Mouse (Mus musculus) liver, embryonic 15.5 days (tissue): ENCODE results near the gene Slc39a1. TPM values are rescaled to one million over a fixed set of nuclear protein-coding genes. Genes with fewer than 3 reads are reported as not detected.
A peak's percentile ranks its signal among the peaks of the same experiment; 100 is the strongest.

Experiments used
- ATAC-seq: fragments of 200-750 bp; cut with Nextera tagmentation; 2 replicates; pipeline ENCODE4 v1.8.0; 2017; ENCODE audit warnings: moderate number of reproducible peaks, mild to moderate bottlenecking, moderate library complexity; ENCODE audit not compliant: insufficient read depth
- H3K27ac ChIP-seq: fragments of 300-500 bp; sonication (generic); replicated peaks from 2 replicates; pipeline ENCODE4 v1.5.1; 2015; ENCODE audit warnings: mild to moderate bottlenecking, inconsistent platforms
- H3K27me3 ChIP-seq: fragments of 300-500 bp; sonication (generic); 2 replicates; pipeline ENCODE4 v1.6.1; 2015; ENCODE audit warnings: mild to moderate bottlenecking, inconsistent platforms
- H3K36me3 ChIP-seq: fragments of 300-500 bp; sonication (generic); replicated peaks from 2 replicates; pipeline ENCODE4 v1.6.1; 2015; ENCODE audit warnings: moderate library complexity, mild to moderate bottlenecking, inconsistent platforms
- H3K4me1 ChIP-seq: fragments of 300-500 bp; sonication (generic); replicated peaks from 2 replicates; pipeline ENCODE4 v1.6.1; 2015; ENCODE audit warnings: inconsistent platforms
- H3K4me2 ChIP-seq: fragments of 300-500 bp; sonication (generic); 2 replicates; pipeline ENCODE4 v1.6.1; 2015; ENCODE audit warnings: moderate library complexity, mild to moderate bottlenecking, inconsistent platforms
- H3K4me3 ChIP-seq: fragments of 300-500 bp; sonication (generic); replicated peaks from 2 replicates; pipeline ENCODE4 v1.5.1; 2015; ENCODE audit warnings: mild to moderate bottlenecking, inconsistent platforms
- H3K9ac ChIP-seq: fragments of 300-500 bp; sonication (generic); 2 replicates; pipeline ENCODE4 v1.6.1; 2015; ENCODE audit warnings: moderate library complexity, mild to moderate bottlenecking, inconsistent platforms
- H3K9me3 ChIP-seq: fragments of 300-500 bp; sonication (generic); replicated peaks from 2 replicates; pipeline ENCODE4 v1.6.1; 2016; ENCODE audit warnings: inconsistent platforms
- WGBS: fragments of 180-500 bp; shearing (Covaris S2); methylation state at CpG from one replicate; pipeline ENCODE4 v1.1.7; 2015; ENCODE audit warnings: mixed read lengths; ENCODE audit not compliant: insufficient replicate concordance; 5-methylcytosine and 5-hydroxymethylcytosine counted together
- polyA plus RNA-seq: library from polyadenylated mRNA; unstranded; fragments of >200 nt; fragmentation: Nextera tagmentation; extraction: Ambion mirVana; gene quantifications from 2 replicates; pipeline ENCODE4 v1.2.1, GENCODE M21; 2015

Gene Slc39a1
- polyA plus RNA-seq, 1 experiment from 2014 or later: 28.1 TPM

GRCm38 (mm10) chr3:90266901-90267775 is 19.2 kb downstream of the Slc39a1 start:
- no peaks in the 10 kb centered on the region for H3K9me3 ChIP-seq
- H3K4me3 ChIP-seq: peak overlapping the region; percentile 89
- 77% methylated on average over 20 of the region's 20 CpGs for WGBS
- no peak for ATAC-seq
- H3K4me1 ChIP-seq: peaks cover 44% of the 10 kb centered on the region
- peak overlapping the region; percentile 97 for H3K4me2 ChIP-seq
- H3K36me3 ChIP-seq: peaks cover 28% of the 10 kb centered on the region
- peak overlapping the region; percentile 95 for H3K27ac ChIP-seq
- H3K9ac ChIP-seq: peak overlapping the region; percentile 83; the same call in 1 of the 2 replicates
- H3K27me3 ChIP-seq: no peaks in the 10 kb centered on the region

DNA sequence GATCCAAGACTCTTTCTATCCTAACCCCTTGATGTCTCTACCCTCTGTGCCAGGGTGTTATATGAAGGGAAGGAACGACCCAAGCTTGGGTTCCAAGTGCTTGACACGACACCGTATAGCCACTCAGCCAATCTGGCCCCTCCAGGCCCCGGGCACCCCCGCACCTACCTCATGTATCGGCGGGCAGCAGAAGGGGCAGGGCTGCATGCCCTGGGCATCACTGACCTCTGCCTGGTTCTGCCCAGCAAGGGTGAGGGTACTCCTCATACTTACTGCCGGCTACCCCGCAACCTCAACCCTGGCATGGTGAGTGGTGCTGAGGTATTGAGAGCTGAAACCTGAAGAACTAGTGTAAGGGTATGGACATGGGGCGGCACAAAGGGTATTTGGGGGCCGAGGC is 20.2 kb downstream of the Slc39a1 start:
- Histone ChIP-seq H3K36me3 (peaks cover 28% of the 10 kb centered on the region), H3K27ac (no peak overlapping the region), H3K4me1 (peaks cover 44% of the 10 kb centered on the region), H3K27me3 (no peaks in the 10 kb centered on the region), H3K4me2 (no peak overlapping the region), H3K9ac (no peak overlapping the region), H3K4me3 (no peak overlapping the region), H3K9me3 (no peaks in the 10 kb centered on the region)
- WGBS: 86% methylated on average over 11 of the region's 11 CpGs
- ATAC-seq: no peak

DNA sequence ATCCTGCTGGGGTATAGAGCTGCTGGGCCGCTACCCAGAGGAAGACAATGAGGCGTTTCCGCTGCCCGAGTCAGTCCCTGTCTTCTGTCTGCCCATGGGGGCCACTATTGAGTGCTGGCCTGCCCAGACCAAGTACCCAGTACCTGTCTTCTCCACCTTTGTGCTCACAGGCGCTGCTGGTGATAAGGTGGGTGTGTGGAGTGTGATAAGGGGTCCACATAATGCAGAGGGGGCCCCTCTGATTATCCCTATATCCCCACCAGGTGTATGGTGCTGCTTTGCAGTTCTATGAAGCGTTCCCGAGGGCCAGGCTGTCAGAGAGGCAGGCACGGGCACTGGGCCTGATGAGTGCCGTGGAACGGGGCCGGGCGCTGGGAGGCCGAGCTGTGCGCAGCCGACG is 21.0 kb downstream of the Slc39a1 start:
- Histone ChIP-seq H3K4me3 (no peak overlapping the region), H3K9me3 (no peaks in the 10 kb centered on the region), H3K4me2 (no peak overlapping the region), H3K4me1 (peaks cover 44% of the 10 kb centered on the region), H3K9ac (no peak overlapping the region), H3K27me3 (no peaks in the 10 kb centered on the region), H3K36me3 (peaks cover 27% of the 10 kb centered on the region), H3K27ac (no peak overlapping the region)
- no peak for ATAC-seq
- WGBS: 80% methylated on average over 16 of the region's 16 CpGs

GRCm38 (mm10) chr3:90270784-90271183 is 22.8 kb downstream of the Slc39a1 start:
- Histone ChIP-seq H3K4me1 (peaks cover 34% of the 10 kb centered on the region), H3K27ac (no peak overlapping the region), H3K36me3 (peaks cover 36% of the 10 kb centered on the region), H3K4me3 (no peak overlapping the region), H3K4me2 (no peak overlapping the region), H3K9me3 (no peaks in the 10 kb centered on the region), H3K9ac (no peak overlapping the region), H3K27me3 (no peaks in the 10 kb centered on the region)
- WGBS: 75% methylated on average over 8 of the region's 8 CpGs
- no peak for ATAC-seq

DNA sequence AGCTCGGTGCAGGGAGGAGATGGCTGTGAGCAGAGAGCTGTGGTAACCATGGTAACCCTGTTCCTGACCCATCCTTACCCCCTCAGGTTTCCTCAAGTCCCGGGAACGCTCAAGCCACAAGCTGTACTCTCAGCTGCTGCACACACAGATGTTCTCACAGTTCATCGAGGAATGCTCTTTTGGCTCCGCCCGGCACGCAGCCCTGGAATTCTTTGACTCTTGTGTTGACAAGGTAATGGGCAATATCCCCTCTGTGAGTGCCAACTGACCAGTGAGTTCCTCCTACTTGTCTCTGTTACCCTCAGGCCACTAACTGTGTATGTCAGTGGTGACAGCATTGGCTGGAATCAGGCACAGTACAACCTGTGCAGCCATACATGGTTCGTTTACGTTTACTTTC is 24.2 kb downstream of the Slc39a1 start:
- no peak for ATAC-seq

GRCm38 (mm10) chr3:90273855-90274254 is 25.9 kb downstream of the Slc39a1 start:
- WGBS: 90% methylated on average over 22 of the region's 22 CpGs
- Histone ChIP-seq H3K4me2 (no peak overlapping the region), H3K27me3 (no peaks in the 10 kb centered on the region), H3K9ac (no peak overlapping the region), H3K9me3 (no peaks in the 10 kb centered on the region), H3K4me3 (no peak overlapping the region), H3K27ac (no peak overlapping the region), H3K36me3 (peaks cover 60% of the 10 kb centered on the region), H3K4me1 (peaks cover 4% of the 10 kb centered on the region; the same call in 1 of the 2 replicates)
- ATAC-seq: no peak

More for the DNA sequence above, 24.2 kb downstream of the Slc39a1 start:
- H3K9ac ChIP-seq: no peak overlapping the region
- no peaks in the 10 kb centered on the region for H3K9me3 ChIP-seq
- no peaks in the 10 kb centered on the region for H3K27me3 ChIP-seq
- H3K4me1 ChIP-seq: peaks cover 20% of the 10 kb centered on the region
- 76% methylated on average over 9 of the region's 9 CpGs for WGBS
- peaks cover 47% of the 10 kb centered on the region for H3K36me3 ChIP-seq
- no peak overlapping the region for H3K4me2 ChIP-seq
- H3K27ac ChIP-seq: no peak overlapping the region
- H3K4me3 ChIP-seq: no peak overlapping the region

- H3K4me1 ChIP-seq: no peaks in the 10 kb centered on the region
- H3K36me3 ChIP-seq: peaks cover 71% of the 10 kb centered on the region
- H3K4me2 ChIP-seq: no peak overlapping the region
- no peak overlapping the region for H3K27ac ChIP-seq
- 82% methylated on average over 11 of the region's 11 CpGs for WGBS
- H3K9ac ChIP-seq: no peak overlapping the region
- H3K4me3 ChIP-seq: no peak overlapping the region
- no peaks in the 10 kb centered on the region for H3K9me3 ChIP-seq
- H3K27me3 ChIP-seq: no peaks in the 10 kb centered on the region
- ATAC-seq: no peak
Measured at GRCm38 (mm10) chr3:90275286-90275685, 27.3 kb downstream of the Slc39a1 start.

DNA sequence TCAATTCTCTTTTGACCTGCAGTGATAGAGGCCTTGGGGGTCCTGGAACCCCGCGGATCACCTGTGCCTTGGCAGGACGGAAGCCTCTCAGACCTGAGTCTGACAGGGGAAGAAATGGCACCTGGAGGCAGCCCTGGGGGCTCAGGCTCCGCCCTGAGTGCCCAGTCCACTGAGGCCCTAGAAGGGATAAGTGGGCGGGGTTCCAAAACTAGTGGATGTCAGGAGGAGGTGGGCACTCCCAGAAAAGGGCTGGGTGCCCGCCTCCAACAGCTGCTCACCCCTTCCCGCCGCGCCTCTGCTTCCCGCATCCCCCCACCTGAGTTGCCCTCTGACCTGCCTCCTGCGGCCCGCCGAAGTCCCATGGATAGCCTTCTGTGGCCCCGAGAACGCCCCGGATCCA is 28.9 kb downstream of the Slc39a1 start:
- H3K4me1 ChIP-seq: no peaks in the 10 kb centered on the region
- H3K36me3 ChIP-seq: peaks cover 67% of the 10 kb centered on the region
- no peak overlapping the region for H3K4me3 ChIP-seq
- no peak overlapping the region for H3K4me2 ChIP-seq
- H3K27me3 ChIP-seq: no peaks in the 10 kb centered on the region
- WGBS: 70% methylated on average over 16 of the region's 16 CpGs
- no peaks in the 10 kb centered on the region for H3K9me3 ChIP-seq
- no peak for ATAC-seq
- no peak overlapping the region for H3K27ac ChIP-seq
- H3K9ac ChIP-seq: no peak overlapping the region

- H3K4me2 ChIP-seq: no peak overlapping the region
- no peaks in the 10 kb centered on the region for H3K4me1 ChIP-seq
- WGBS: 79% methylated on average over 9 of the region's 9 CpGs
- no peak overlapping the region for H3K4me3 ChIP-seq
- H3K27ac ChIP-seq: no peak overlapping the region
- peaks cover 58% of the 10 kb centered on the region for H3K36me3 ChIP-seq
- no peaks in the 10 kb centered on the region for H3K9me3 ChIP-seq
- H3K9ac ChIP-seq: no peak overlapping the region
- ATAC-seq: no peak
- no peaks in the 10 kb centered on the region for H3K27me3 ChIP-seq
Measured at GRCm38 (mm10) chr3:90277793-90278192, 29.8 kb downstream of the Slc39a1 start.

- no peak overlapping the region for H3K27ac ChIP-seq
- no peaks in the 10 kb centered on the region for H3K4me1 ChIP-seq
- H3K27me3 ChIP-seq: no peaks in the 10 kb centered on the region
- H3K4me3 ChIP-seq: no peak overlapping the region
- no peak overlapping the region for H3K4me2 ChIP-seq
- H3K9ac ChIP-seq: no peak overlapping the region
- H3K9me3 ChIP-seq: no peaks in the 10 kb centered on the region
- WGBS: 88% methylated on average over 10 of the region's 10 CpGs
- ATAC-seq: no peak
- peaks cover 54% of the 10 kb centered on the region for H3K36me3 ChIP-seq
Measured at GRCm38 (mm10) chr3:90278211-90278610, 30.2 kb downstream of the Slc39a1 start.

- Histone ChIP-seq H3K36me3 (peaks cover 45% of the 10 kb centered on the region), H3K4me3 (no peak overlapping the region), H3K27ac (no peak overlapping the region), H3K4me1 (no peaks in the 10 kb centered on the region), H3K9ac (no peak overlapping the region), H3K9me3 (no peaks in the 10 kb centered on the region), H3K4me2 (no peak overlapping the region), H3K27me3 (no peaks in the 10 kb centered on the region)
- WGBS: 79% methylated on average over 9 of the region's 9 CpGs
- no peak for ATAC-seq
Measured at GRCm38 (mm10) chr3:90279216-90279615, 31.2 kb downstream of the Slc39a1 start.
